Mouse (Mus musculus) frontal cortex, postnatal 36 days (tissue): ENCODE measurements around the gene Swi5.

Experiments used
- DNase-seq, 2 experiments: peaks; one replicate each; pipeline ENCODE4 v3.0.0; 2022; ENCODE audit warnings: low spot score in 2 of 2

Swi5 gene

DNA sequence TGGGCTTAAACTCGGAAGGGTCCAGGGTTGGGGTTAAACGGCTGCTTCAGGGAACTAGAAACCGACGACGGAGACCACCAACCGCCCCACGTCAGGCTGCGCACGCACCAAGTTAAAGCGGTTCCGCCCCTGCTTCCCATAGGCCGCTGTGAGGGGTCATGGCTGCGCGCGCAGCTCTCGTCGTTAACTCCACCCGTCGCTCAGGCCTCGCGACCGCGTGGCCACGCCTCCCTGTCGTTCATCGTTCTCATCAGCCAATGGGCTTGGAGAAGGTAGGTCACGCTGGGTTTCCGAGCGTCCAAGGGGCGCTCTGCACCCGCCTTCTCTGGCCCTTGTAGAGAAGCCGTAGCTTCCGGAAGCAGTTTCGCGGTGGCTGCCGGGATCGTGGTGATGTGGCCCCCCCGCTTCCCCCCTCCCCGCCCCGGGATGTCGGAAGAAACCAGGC is at the start of gene Swi5:
Swi5 (minus strand) TSS at position 153 of the 445 bp plus-strand sequence.
- peak; percentile 93 to 96 for DNase-seq

DNA sequence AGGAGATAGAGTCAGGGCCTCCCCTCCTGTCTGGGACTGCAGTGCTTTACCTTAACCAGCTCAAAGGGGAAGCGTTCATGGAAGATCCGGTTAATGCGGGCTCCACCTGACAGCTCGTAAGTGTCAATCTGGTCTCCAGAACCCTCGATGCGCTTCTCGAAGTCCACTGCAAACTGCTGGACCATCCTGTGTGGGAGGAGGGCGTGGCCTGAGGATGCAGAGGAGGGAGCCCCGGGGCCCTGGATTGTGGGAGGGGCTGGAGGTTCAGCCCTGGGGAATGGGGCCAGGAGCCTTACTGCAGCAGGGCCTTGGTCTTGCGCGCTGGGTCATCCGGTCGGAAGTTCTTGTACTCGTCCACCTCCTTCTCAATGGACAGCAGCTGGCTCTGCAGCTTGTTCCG is 48.0 kb upstream of the Swi5 start:
- DNase-seq, result no peak

DNA sequence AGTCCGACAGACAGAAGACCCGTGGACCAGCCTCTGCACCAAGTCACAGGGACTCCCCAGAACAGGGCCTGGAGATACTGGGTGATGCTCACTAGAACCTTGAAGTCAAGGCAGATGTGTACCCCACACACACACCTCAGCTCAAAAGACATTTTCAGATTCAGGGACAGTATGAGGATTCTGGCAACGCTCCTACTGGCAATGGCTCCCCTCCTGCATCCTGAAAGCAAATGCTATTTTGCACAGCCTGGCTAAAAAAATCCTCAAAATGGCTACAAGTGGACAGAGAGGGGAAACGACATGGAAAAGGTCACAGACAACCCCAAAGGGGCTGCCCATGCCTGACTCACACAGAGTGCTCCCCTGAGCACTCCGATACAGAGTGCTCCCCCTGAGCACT is 44.3 kb upstream of the Swi5 start:
- no peak for DNase-seq

DNA sequence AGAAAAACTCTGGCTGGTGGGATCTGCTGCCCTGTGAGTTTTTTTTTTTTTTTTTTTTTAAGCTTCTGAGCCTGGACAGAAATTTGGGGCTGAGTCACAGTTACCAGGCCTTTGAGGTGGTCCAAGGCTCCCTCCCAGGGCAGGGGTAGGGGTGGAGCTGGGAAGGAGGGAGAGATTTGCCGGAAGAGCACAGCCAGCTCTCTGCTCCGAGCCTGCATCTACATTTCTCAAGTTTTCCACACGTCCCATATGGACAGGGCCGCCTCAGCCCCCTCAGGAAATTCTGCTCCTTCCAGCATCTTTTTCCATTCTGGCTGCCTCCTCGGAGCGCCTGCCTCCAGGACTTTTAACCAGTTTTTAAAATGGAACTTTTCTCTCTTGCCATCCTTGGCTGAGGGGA is 41.7 kb upstream of the Swi5 start:
- no peak for DNase-seq

DNA sequence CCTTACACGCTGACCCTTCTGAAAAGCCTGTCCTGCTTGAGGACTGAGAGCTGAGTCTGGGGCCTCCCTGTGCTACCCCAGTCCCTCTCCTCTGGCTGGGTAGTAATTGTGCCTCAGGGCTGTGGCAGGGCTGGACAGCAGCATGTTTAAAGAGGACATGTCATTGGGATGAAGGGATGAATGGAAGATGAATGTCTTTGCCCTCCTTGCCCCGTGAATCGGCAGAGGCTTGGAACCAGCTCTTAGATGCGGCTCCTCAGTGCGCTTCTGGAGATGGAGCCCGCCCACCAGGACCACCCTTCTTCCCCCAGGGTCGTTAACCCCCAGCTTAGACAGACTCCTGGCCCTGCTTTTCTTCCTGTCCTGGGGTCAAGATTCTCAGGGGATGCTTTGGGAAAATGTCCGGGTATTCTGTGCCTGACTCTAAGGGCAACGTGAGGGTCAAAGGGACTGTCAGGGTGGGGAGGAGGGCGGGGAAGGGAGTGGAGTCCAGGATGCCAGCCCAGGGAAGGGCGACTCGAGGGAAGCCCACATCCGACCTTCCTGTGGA is 41.1 kb upstream of the Swi5 start:
- DNase-seq, result no peak

DNA sequence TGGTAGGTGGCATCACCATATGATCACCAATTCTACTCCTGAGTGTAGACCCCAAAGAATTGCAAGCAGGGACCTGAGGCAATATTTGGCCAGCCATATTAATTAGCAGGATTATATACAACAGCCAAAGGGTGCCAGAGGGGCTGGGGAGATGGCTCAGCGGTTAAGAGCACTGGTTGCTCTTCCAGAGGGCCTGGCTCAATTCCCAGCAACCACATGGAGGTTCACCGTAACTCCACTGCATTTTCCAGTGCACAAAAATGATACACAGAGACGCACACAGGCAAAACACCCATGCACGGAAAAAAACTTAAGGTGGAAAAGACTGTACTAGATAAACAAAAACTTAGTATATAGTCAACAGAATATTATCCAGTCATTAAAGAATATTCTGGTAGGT is 39.3 kb upstream of the Swi5 start:
- DNase-seq, result no peak

DNA sequence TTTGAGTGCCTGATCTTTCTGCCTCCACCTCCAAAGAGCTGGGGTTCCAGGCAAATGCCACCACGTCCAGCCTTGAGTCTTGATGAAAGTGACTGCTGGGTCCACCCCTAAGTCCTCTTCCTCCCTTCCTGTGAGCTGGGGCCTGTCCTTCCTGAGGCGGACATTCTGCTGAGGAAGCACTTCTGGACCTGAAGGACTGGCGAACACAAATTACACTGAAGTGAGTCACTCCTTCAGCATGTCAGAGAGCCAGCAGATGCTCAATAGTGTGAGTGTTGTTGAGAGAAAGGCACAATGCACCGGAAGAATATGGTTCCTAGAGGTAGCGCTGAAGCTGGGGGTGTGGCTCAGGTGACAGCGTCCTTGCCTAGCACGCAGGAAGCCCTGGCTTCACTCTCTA is 37.5 kb upstream of the Swi5 start:
- DNase-seq, result no peak

DNA sequence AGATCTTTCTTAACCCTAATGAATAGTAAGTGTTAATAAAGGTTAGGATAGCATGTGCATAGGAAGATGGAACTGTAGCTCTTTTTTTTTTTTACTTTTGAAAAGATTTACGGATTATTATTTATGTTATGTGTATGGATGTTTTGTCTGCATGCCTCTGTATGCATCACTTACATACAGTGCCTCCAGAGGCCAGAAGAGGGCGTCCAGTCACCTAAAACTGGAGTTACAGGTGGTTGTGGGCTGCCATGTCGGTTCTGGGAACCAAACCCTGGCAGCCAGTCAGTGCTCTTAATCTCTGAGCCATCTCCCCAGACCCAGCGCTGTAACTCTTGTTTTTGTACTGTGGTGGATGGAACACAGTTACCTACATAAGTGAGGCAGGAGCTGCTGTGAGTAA is 36.4 kb upstream of the Swi5 start:
- no peak for DNase-seq

DNA sequence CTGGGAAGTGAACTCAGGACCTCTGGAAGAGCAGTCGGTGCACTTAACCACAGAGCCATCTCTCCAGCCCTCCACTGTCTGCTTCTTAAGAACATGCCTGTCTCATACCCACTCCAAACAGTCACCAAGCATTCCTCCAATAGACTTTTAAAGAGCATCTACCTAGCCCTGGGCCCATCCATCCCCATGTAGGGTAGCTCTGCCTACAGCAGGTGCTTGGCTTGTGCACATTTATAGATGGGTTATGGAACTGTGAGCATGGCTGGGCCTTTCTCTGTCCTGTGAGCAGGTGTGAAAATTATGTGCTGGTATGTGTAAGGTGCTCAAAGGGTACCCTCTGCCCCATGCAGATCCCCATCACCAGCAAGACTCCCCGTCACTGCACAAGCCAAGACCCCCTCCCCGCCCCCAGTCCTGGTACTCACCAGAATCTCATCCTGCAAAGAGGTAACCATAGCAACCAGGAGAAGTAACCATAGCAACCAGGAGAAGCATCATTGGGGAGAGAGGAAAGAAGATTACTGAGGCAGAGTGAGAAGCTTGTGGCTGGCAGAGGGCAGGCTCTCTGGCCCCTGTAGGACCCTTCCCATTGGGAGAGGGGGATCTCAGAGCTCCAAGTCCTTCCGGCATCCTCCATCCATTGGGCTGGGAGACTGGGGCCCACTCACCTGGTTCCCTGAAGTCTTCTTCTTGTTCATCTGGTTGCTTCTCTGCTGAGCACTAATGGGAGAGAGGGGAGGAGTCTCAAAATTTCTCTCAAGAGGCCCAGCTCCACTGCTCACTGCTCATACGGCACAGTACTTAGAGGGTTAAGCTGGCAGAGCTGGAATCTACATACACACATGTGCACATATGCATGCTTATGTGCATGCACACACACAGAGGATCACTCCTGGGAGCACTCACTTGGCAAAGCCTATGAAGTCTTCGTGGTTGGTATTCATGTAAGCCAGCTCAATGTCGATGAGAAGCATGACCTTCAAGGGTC is 35.2 kb upstream of the Swi5 start:
- no peak for DNase-seq

DNA sequence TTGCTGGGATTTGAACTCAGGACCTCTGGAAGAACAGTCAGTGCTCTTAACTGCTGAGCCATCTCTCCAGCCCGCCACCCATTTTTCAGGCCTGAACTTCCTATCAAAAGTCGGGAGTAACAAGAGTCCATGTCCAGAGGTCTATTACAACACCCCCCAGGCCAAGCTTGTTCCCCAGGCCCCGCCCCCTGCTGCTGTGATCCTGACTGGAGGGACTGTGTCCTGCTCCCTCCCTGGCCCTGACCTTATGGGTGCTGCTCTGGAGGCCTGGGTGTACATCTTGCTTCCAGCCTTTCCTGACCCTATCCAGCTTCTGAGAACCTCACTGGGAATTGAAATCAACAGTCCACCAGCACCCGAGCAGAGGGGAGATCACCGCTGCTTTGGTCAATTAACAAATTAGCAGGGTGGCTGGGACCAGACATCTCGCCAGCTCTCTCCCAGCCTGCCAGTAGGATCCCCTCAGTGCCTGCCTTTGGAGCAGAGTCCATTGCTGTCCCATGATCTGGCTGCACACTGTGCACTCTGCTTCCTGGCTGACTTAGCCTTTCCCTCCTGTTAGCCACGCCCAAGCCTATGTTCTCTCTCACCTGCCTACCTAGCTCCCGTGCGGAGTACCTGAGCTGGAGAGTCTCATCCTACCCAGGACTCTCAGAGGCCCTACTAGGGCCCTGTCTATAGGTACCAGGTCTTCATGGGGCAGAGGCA is 33.9 kb upstream of the Swi5 start:
- no peak for DNase-seq

DNA sequence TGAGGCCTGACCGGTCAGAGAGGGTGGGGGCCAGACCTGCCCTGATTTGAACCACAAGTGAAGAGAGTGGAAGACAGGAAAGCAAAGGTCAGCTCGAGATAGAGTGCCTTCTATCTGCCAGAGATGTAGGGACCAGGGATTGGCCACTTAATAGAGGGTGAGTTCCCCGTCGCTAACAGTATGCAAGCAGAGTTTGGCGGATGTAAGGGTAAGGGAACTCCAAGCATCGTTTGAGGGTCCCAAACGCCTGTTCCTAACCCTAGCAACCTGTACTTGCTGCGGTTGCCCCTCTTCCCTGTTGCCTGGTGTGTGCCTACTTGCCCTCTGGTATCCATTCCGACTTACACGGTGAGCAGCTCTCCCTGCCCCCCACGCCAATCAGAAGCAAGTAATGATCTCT is 32.8 kb upstream of the Swi5 start:
- DNase-seq, result no peak

DNA sequence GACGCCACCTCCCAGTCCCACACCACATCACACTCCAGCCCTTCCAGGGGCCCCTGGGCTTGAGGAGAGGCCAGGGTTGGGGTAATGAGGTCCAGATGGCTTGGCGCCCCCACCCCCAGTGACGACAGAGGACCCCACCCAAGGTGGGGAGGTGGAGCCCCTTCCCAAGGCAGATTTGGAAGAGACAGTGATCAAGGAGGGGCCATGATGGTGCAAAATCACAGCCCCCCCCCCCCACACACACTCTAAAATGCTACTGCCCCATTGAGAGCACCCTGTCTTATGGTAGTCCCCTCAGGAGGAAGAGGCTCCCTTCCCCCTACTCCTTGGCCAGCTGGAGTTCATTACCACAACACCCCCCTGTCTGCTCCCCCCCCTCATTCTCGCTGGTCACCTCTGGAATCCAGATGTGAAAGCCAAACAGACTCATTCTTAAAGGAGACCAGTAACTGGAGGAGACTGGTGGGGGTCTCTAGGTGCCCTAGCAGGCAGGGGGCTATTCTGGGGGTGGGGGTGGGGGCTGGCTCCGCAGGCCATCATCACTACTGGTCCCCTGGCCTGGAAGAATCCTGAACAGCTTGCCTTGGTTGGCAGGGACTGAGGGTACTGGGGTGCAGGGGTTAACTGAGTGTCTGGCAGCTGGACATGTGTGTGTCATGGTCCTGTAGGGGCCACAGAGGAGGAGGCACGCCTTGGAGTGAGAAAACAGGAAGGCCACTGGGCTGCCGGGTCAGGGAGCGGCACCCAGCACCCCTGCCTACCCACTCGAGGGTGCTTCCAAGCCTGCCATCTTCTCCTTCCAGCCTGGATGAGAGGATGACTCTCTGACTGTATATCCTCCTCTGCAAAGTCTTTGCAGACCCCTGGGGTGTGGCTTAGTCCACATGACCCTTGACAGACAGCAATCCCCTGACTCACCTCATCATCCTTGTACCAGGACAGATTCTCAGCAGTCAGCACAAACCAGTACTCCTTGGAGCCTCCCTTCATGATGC is 32.0 kb upstream of the Swi5 start:
- DNase-seq, result no peak

DNA sequence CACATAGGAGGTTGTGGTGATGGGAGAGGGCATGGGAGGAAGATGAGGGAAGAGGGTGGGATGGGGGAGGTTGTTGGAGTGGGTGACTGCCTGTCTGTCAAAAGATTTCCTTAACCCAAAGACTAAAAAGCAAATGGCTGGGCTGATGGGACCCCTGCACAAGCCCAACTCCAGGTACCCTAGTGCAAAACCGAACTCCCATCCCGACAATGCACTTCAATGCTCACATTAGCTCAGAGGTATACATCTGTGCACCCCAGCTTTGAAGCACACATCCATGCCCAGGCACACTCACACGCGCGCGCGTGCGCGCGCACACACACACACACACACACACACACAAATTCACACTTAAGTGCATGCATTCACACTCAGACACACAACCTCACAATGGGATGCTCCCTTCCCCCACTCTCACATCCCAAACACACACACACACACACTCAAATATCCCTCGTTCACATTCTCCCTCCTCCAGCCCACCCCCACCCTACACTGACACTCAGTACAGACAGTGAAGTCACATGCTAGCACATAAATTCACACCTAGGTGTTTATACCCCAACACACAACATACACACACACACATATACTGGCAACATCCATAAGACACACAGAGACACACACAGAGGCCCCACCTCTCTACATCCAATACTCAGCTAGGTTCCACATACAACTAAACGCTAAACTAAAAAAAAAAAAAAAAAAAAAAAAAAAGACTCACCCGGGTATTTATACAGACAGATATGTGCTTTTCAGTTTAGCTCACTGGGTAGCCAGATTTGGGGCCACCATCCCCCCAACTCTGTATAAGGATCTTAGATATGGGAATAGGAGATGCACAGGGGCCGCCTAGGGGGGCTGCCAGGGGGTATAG is 31.1 kb upstream of the Swi5 start:
- DNase-seq, result no peak

DNA sequence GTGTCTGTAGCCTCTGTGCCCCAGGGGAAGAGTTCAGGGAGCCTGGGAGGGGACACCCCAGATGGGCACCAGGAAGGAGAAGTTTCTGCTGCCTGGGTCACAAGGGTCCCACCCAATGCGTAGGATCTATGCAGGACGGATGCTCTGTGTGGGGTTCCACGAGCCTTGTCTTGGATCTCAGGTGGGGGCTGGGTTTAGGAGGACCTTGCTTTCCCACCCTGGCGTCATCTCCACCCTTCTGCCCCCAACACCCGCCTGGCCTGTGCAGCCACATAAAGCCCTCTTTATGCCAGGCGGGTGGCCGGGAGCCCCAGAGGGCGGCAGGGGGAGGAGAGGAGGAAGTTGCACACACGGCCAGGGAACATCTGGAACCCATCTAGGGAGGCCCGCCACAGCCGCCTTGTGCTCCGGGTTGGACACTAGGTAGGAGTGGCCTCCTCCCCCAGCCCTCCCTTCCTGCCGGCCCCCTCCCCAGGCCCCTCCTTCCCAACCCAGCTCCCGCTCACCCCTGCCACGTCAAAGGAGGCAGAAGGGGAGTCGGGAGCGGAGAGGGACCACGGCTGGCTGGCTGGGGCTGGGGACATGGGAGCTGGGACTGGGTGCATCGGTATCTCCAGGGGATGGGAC is 30.0 kb upstream of the Swi5 start:
- no peak for DNase-seq

DNA sequence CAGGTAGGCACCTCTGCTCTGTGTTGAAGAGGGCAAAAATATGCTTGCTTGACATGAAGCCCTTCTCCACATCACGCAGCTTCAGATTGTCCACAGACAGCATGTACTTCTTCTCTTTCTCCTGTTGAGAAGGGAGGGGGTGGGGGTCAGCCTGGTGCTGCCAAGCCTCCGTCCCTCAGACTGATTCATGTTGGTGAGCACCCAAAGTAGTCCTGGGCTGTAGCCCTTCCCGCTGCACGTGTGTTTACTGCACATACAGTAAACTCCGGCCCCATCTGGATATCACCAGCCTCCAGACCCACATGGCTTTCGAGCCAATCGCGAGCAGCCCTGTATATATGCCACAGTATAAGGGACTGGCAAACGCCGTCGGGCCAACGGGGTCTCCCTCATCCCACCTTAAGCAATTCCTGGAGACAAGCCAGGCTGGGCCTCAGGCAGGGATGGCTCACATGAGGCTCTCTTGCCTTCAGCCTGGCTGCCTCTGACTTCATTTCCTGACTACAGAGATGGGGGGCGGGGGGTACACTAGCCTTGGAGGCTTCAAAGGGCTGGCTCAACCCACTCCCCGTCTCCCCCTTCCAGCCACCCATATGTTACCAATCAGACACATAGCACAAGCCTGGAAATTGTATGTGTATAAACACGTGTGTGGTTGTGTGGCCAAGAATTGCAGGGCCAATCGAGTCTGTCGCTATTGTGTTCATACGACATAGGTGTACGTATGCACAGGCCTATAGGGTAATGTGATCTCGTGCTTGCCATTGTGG is 29.2 kb upstream of the Swi5 start:
- DNase-seq, result no peak

DNA sequence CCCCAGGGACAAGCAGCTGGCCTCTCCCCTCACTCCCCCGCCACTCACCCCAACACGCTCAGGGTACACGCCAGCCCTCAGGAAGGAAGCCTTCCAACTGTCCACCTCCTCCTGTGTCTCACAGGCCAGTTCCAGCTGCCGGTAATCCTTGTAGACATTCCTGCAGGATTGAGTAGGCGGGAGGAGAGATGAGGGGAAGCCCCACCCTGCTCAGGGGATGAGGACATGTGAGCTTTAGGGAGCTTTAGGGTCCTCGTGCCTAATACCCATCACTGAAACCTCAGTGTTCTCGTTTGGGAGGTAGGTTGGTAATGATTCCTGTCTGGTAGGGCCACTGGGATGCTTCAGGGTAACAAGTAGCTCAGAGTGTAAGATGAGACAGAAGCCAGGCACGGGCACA is 27.9 kb upstream of the Swi5 start:
- DNase-seq, result no peak

DNA sequence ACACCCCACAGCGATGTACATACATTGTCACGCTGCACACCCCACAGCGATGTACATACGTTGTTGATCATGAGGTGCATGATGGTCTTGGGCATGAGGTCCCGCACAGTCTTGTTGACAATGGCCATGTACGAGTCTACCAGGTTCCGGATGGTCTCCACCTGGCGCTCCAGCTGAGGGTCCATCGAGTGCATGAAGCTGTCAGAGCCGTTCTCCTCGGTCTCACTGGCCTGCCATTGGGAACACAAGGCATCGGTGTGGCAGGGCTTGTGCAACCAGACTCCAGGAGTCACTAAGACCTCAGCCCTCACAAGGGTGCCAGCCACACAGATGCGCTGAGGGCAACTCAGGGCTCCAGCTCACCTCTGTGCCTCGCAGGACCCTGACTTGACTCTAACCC is 27.0 kb upstream of the Swi5 start:
- no peak for DNase-seq

DNA sequence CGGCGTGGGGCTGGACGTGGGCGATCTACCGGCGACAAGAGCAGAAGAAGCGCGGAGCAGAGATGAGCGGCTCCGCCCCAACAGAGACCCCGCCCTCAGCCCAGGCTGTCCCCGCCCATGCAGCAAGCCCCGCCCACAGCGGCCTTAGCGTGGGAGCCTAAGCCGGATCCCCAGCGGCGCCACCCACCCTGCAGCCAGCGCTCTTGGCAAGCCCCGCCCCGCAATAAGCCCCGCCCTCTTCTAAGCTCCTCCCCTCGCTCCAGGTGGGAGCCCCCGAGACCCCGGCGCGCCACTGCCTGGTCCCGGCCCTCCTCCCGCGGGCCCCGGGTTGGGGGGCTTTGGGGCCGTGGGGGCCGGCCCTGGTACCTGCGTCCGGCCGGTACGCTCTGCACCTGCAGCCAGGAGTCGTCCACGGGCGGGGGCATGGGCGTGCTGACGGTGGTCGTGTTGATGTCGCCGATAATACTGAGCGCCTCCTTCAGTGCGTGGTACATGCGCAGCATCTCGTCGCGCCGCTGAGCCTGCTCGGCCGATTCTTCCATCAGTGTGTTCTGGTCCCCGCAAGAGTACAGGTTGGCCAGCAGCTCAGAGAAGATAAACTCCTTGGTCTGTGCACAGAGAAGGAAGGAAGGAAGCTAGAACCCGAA is 24.6 kb upstream of the Swi5 start:
- no peak for DNase-seq
